Mouse (Mus musculus) liver, embryonic 13.5 days (tissue): ENCODE data around the gene Hras. TPM values are rescaled to one million over a fixed set of nuclear protein-coding genes. Genes with fewer than 3 reads are reported as not detected.
A peak's percentile ranks its signal among the peaks of the same experiment; 100 is the strongest.

ENCODE experiments used
- ATAC-seq: fragments of 200-750 bp; cut with Nextera tagmentation; 2 replicates; pipeline ENCODE4 v1.8.0; 2017; ENCODE audit warnings: low read depth, mild to moderate bottlenecking, moderate number of reproducible peaks, moderate library complexity
- DNase-seq: peaks from one replicate; pipeline ENCODE4 v3.0.0; 2022
- H3K27ac ChIP-seq: fragments of 300-500 bp; sonication (generic); 2 replicates; pipeline ENCODE4 v1.5.1; 2015; ENCODE audit warnings: moderate library complexity, mild to moderate bottlenecking, inconsistent platforms
- H3K27me3 ChIP-seq: fragments of 300-500 bp; sonication (generic); 2 replicates; pipeline ENCODE4 v1.6.1; 2015; ENCODE audit warnings: mild to moderate bottlenecking, inconsistent platforms
- H3K36me3 ChIP-seq: fragments of 300-500 bp; sonication (generic); 2 replicates; pipeline ENCODE4 v1.6.1; 2015; ENCODE audit warnings: mild to moderate bottlenecking, inconsistent platforms
- H3K4me1 ChIP-seq: fragments of 300-500 bp; sonication (generic); replicated peaks from 2 replicates; pipeline ENCODE4 v1.6.1; 2015; ENCODE audit warnings: inconsistent platforms
- H3K4me2 ChIP-seq: fragments of 300-500 bp; sonication (generic); 2 replicates; pipeline ENCODE4 v1.6.1; 2015; ENCODE audit warnings: inconsistent platforms, mild to moderate bottlenecking, moderate library complexity
- H3K4me3 ChIP-seq: fragments of 300-500 bp; sonication (generic); replicated peaks from 2 replicates; pipeline ENCODE4 v1.5.1; 2015; ENCODE audit warnings: mild to moderate bottlenecking, inconsistent platforms
- H3K9ac ChIP-seq: fragments of 300-500 bp; sonication (generic); 2 replicates; pipeline ENCODE4 v1.6.1; 2015; ENCODE audit warnings: mild to moderate bottlenecking, inconsistent platforms
- H3K9me3 ChIP-seq: fragments of 300-500 bp; sonication (generic); replicated peaks from 2 replicates; pipeline ENCODE4 v1.6.1; 2016; ENCODE audit warnings: inconsistent platforms
- WGBS: fragments of 180-500 bp; shearing (Covaris S2); methylation state at CpG from one replicate; pipeline ENCODE4 v1.1.7; 2015; ENCODE audit not compliant: insufficient replicate concordance; 5-methylcytosine and 5-hydroxymethylcytosine counted together
- polyA plus RNA-seq: library from polyadenylated mRNA; unstranded; fragments of >200 nt; fragmentation: Nextera tagmentation; extraction: Ambion mirVana; gene quantifications from 2 replicates; pipeline ENCODE4 v1.2.1, GENCODE M21; 2015

The Hras gene
- polyA plus RNA-seq, 1 experiment from 2014 or later: 104 TPM

GRCm38 (mm10) chr7:141221249-141222125 lies 27.7 kb upstream of the Hras start:
- H3K27me3 ChIP-seq: no peaks in the 10 kb centered on the region
- peaks cover 31% of the 10 kb centered on the region for H3K36me3 ChIP-seq
- 9% methylated on average over 44 of the region's 44 CpGs for WGBS
- peak; percentile 100 for DNase-seq
- H3K4me1 ChIP-seq: peaks cover 65% of the 10 kb centered on the region
- peak overlapping the region; percentile 89 for H3K27ac ChIP-seq
- peak; percentile 96 for ATAC-seq
- H3K4me2 ChIP-seq: peak overlapping the region; percentile 99
- H3K9me3 ChIP-seq: no peaks in the 10 kb centered on the region; the same call in 1 of the 2 replicates
- peak overlapping the region; percentile 95 for H3K9ac ChIP-seq
- H3K4me3 ChIP-seq: peak overlapping the region; percentile 78

GRCm38 (mm10) chr7:141220377-141220776 lies 26.6 kb upstream of the Hras start:
- Histone ChIP-seq H3K4me2 (peak overlapping the region; percentile 99), H3K9ac (peak overlapping the region; percentile 95), H3K27me3 (no peaks in the 10 kb centered on the region), H3K4me3 (peak overlapping the region; percentile 78), H3K9me3 (no peaks in the 10 kb centered on the region), H3K4me1 (peaks cover 72% of the 10 kb centered on the region), H3K36me3 (peaks cover 31% of the 10 kb centered on the region), H3K27ac (peak overlapping the region; percentile 89)
- ATAC-seq: no peak
- 75% methylated on average over 1 of the region's 1 CpGs for WGBS
- DNase-seq: no peak

GRCm38 (mm10) chr7:141219558-141220099 lies 25.8 kb upstream of the Hras start:
- Histone ChIP-seq H3K4me2 (peak overlapping the region; percentile 99; the same call in 1 of the 2 replicates), H3K27me3 (no peaks in the 10 kb centered on the region), H3K9me3 (no peaks in the 10 kb centered on the region), H3K4me1 (peaks cover 80% of the 10 kb centered on the region), H3K4me3 (no peak overlapping the region), H3K27ac (peak overlapping the region; percentile 89), H3K36me3 (peaks cover 31% of the 10 kb centered on the region), H3K9ac (peak overlapping the region; percentile 39)
- 93% methylated on average over 1 of the region's 1 CpGs for WGBS
- no peak for DNase-seq
- ATAC-seq: no peak

- peaks cover 89% of the 10 kb centered on the region for H3K4me1 ChIP-seq
- no peak for DNase-seq
- no peaks in the 10 kb centered on the region for H3K9me3 ChIP-seq
- peak overlapping the region; percentile 90 for H3K9ac ChIP-seq
- H3K36me3 ChIP-seq: peaks cover 31% of the 10 kb centered on the region
- H3K27ac ChIP-seq: peak overlapping the region; percentile 89
- no peak overlapping the region for H3K4me2 ChIP-seq
- H3K4me3 ChIP-seq: no peak overlapping the region
- no peak for ATAC-seq
- no peaks in the 10 kb centered on the region for H3K27me3 ChIP-seq
- 80% methylated on average over 5 of the region's 5 CpGs for WGBS
Measured at GRCm38 (mm10) chr7:141218557-141219133, 24.8 kb upstream of the Hras start.

- H3K4me2 ChIP-seq: 0 out of 2 replicates have a peak overlapping the region, but pooled peaks have one; percentile 13
- H3K36me3 ChIP-seq: peaks cover 31% of the 10 kb centered on the region
- no peaks in the 10 kb centered on the region for H3K9me3 ChIP-seq
- H3K27ac ChIP-seq: peak overlapping the region; percentile 89
- 83% methylated on average over 3 of the region's 3 CpGs for WGBS
- ATAC-seq: no peak
- no peak overlapping the region; the same call in 1 of the 2 replicates for H3K4me3 ChIP-seq
- H3K9ac ChIP-seq: peak overlapping the region; percentile 90
- DNase-seq: no peak
- no peaks in the 10 kb centered on the region for H3K27me3 ChIP-seq
- H3K4me1 ChIP-seq: peaks cover 92% of the 10 kb centered on the region
Measured at GRCm38 (mm10) chr7:141218141-141218540, 24.3 kb upstream of the Hras start.

- Histone ChIP-seq H3K36me3 (peaks cover 31% of the 10 kb centered on the region), H3K9me3 (no peaks in the 10 kb centered on the region), H3K27me3 (no peaks in the 10 kb centered on the region), H3K4me1 (peaks cover 92% of the 10 kb centered on the region), H3K27ac (peak overlapping the region; percentile 89), H3K9ac (peak overlapping the region; percentile 90), H3K4me3 (peak overlapping the region; percentile 82), H3K4me2 (peak overlapping the region; percentile 100)
- WGBS: 90% methylated on average over 17 of the region's 17 CpGs
- DNase-seq (no peak), ATAC-seq (no peak)
Measured at GRCm38 (mm10) chr7:141217343-141218013, 23.7 kb upstream of the Hras start.

- H3K4me2 ChIP-seq: peak overlapping the region; percentile 100
- no peaks in the 10 kb centered on the region for H3K9me3 ChIP-seq
- H3K4me1 ChIP-seq: peaks cover 92% of the 10 kb centered on the region
- H3K27me3 ChIP-seq: no peaks in the 10 kb centered on the region
- peak overlapping the region; percentile 91 for H3K27ac ChIP-seq
- H3K36me3 ChIP-seq: peaks cover 31% of the 10 kb centered on the region
- peak overlapping the region; percentile 82 for H3K4me3 ChIP-seq
- no peak for DNase-seq
- H3K9ac ChIP-seq: peak overlapping the region; percentile 90
- WGBS: 82% methylated on average over 11 of the region's 11 CpGs
- no peak for ATAC-seq
Measured at GRCm38 (mm10) chr7:141216894-141217293, 23.1 kb upstream of the Hras start.

GRCm38 (mm10) chr7:141215880-141216733 lies 22.3 kb upstream of the Hras start:
- WGBS: 2% methylated on average over 42 of the region's 42 CpGs
- peak overlapping the region; percentile 82 for H3K4me3 ChIP-seq
- H3K36me3 ChIP-seq: peaks cover 31% of the 10 kb centered on the region
- DNase-seq (peak; percentile 65), ATAC-seq (peak; percentile 49)
- peaks cover 96% of the 10 kb centered on the region for H3K4me1 ChIP-seq
- H3K9me3 ChIP-seq: no peaks in the 10 kb centered on the region
- peak overlapping the region; percentile 91 for H3K27ac ChIP-seq
- peak overlapping the region; percentile 100 for H3K4me2 ChIP-seq
- peak overlapping the region; percentile 90 for H3K9ac ChIP-seq
- H3K27me3 ChIP-seq: no peaks in the 10 kb centered on the region

- H3K9ac ChIP-seq: peak within 1 kb of the TSS; percentile 90
- DNase-seq (peak; percentile 98), ATAC-seq (peak; percentile 94)
- no peaks in the 10 kb centered on the region for H3K9me3 ChIP-seq
- H3K4me1 ChIP-seq: peaks cover 96% of the 10 kb centered on the region
- no peaks in the 10 kb centered on the region for H3K27me3 ChIP-seq
- 2% methylated on average over 41 of the region's 41 CpGs for WGBS
- H3K4me3 ChIP-seq: peak within 1 kb of the TSS; percentile 82
- peaks cover 31% of the 10 kb centered on the region for H3K36me3 ChIP-seq
- H3K4me2 ChIP-seq: peak within 1 kb of the TSS; percentile 100
- H3K27ac ChIP-seq: peak within 1 kb of the TSS; percentile 91
Measured at GRCm38 (mm10) chr7:141215101-141215879, 21.5 kb upstream of the Hras start, which contains the start of gene Rassf7. Rassf7 (plus strand) TSS chr7:141215860.

- Histone ChIP-seq H3K4me2 (0 out of 2 replicates have a peak overlapping the region, but pooled peaks have one; percentile 0), H3K4me3 (no peak overlapping the region), H3K36me3 (peaks cover 23% of the 10 kb centered on the region), H3K9me3 (no peaks in the 10 kb centered on the region), H3K4me1 (peaks cover 96% of the 10 kb centered on the region), H3K9ac (peak overlapping the region; percentile 78), H3K27ac (peak overlapping the region; percentile 89), H3K27me3 (no peaks in the 10 kb centered on the region)
- DNase-seq (no peak), ATAC-seq (no peak)
- WGBS: 72% methylated on average over 3 of the region's 3 CpGs
Measured at GRCm38 (mm10) chr7:141214310-141214709, 20.5 kb upstream of the Hras start.
